Mouse (Mus musculus) kidney, embryonic 15.5 days (tissue): ENCODE results near the gene Tssk2. TPM values are rescaled to one million over a fixed set of nuclear protein-coding genes. Genes with fewer than 3 reads are reported as not detected.

Experiments used
- polyA plus RNA-seq: library from polyadenylated mRNA; unstranded; fragments of >200 nt; fragmentation: Nextera tagmentation; extraction: Ambion mirVana; gene quantifications from 2 replicates; pipeline ENCODE4 v1.2.1, GENCODE M21; 2015

The Tssk2 gene
- polyA plus RNA-seq, 1 experiment from 2014 or later, result not detected

Other genes with a start within 250 kb of the Tssk2 start
- gene Med15, start 165.7 kb upstream of the Tssk2 start, polyA plus RNA-seq, result 44.4 and 47.9 TPM in 2 replicates
- 65.1 and 71.4 TPM in 2 replicates for gene Klhl22, start 139.0 kb upstream of the Tssk2 start, polyA plus RNA-seq
- 10.8 and 12.3 TPM in 2 replicates for gene Scarf2, start 101.4 kb upstream of the Tssk2 start, polyA plus RNA-seq
- gene B830017H08Rik, start 65.5 kb upstream of the Tssk2 start, polyA plus RNA-seq, result 0.26 and 0.27 TPM in 2 replicates
- 20.2 and 21.6 TPM in 2 replicates for gene Car15, start 60.3 kb upstream of the Tssk2 start, polyA plus RNA-seq
- gene Gm20518, start 7.0 kb upstream of the Tssk2 start, polyA plus RNA-seq, result 0.57 and 1.1 TPM in 2 replicates
- gene Tssk1, start 4.4 kb upstream of the Tssk2 start, polyA plus RNA-seq, result not detected in 2 replicates
- 86.0 and 91.9 TPM in 2 replicates for gene Dgcr2, start 75 bp upstream of the Tssk2 start, polyA plus RNA-seq
- gene Ess2, start 12.7 kb downstream of the Tssk2 start, polyA plus RNA-seq, result 39.0 and 42.3 TPM in 2 replicates
- gene Gsc2, start 16.4 kb downstream of the Tssk2 start, polyA plus RNA-seq, result not detected in 2 replicates
- gene Slc25a1, start 29.6 kb downstream of the Tssk2 start, polyA plus RNA-seq, result 93.1 and 94.5 TPM in 2 replicates
- not detected in 2 replicates for gene Vpreb2, start 81.8 kb downstream of the Tssk2 start, polyA plus RNA-seq
- 93.2 and 105 TPM in 2 replicates for gene Dgcr6, start 154.2 kb downstream of the Tssk2 start, polyA plus RNA-seq
- 19.5 and 20.5 TPM in 2 replicates for gene Prodh, start 191.6 kb downstream of the Tssk2 start, polyA plus RNA-seq
- gene Rtn4r, start 229.0 kb downstream of the Tssk2 start, polyA plus RNA-seq, result 2.6 and 3.6 TPM in 2 replicates